Mouse (Mus musculus): ENCODE measurements around the gene Mob3b. TPM values are rescaled to one million over a fixed set of nuclear protein-coding genes. Genes with fewer than 3 reads are reported as not detected.

Mob3b gene
- polyA plus RNA-seq, 2 experiments: 1.4 to 2.6 TPM

DNA sequence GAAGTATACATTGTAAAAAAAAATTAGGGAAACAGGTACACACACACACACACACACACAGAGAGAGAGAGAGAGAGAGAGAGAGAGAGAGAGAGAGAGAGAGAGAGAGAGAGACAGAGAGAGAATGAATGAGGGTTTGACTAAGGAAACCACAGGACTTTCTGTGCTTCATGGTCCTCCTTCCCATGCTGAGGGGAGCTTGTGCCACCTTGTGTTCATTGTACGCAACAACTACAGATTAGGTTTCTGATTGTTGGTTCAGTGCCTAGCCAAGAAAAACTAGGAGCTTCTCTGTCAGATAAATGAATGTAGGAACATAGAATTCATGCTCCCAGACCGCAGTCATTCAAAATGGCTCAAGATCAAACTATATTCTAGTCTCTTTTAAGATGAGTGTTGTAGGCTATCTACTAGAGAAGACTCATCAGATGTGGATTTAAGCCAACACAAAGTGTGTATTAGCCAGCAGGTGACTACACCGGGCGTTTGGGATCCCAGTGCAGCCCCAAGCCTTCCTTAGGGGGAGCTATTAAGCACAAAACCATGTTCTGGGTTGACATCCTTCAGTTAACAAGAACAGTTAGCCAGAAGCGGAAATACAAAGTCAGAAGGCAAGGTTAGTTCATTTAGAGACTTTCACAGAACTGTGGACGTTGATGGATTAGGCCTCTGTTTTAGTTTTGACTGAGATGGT, 235.0 kb downstream of the Mob3b start:
- H3K9ac ChIP-seq (replicated peaks): no peak overlapping the region
- no peaks in the 10 kb centered on the region for H3K4me1 ChIP-seq (replicated peaks; ENCODE audit: control insufficient read depth in 2 of 2, insufficient read depth in 2 of 2, low read length in 1 of 2)
- H3K27ac ChIP-seq: no peak overlapping the region
- H3K36me3 ChIP-seq (replicated peaks; ENCODE audit: control insufficient read depth, insufficient read depth, low read depth): no peaks in the 10 kb centered on the region
- H3K4me3 ChIP-seq (ENCODE audit: insufficient read depth in 1 of 2, low read depth in 2 of 2, low read length in 2 of 2): no peak overlapping the region
- no peak for ATAC-seq (ENCODE audit: insufficient read depth)
- no peak overlapping the region for H3K4me2 ChIP-seq (ENCODE audit: low read depth)
- no peaks in the 10 kb centered on the region for H3K27me3 ChIP-seq (ENCODE audit: control insufficient read depth, insufficient read depth, low read length)
- WGBS (ENCODE audit: insufficient replicate concordance): 50% methylated on average over 6 of the region's 6 CpGs
- H3K9me3 ChIP-seq (ENCODE audit: control insufficient read depth, low read length): no peaks in the 10 kb centered on the region
- peak in 1 of 3 experiments; percentile 19 for DNase-seq (ENCODE audit: low read depth in 3 of 3, low spot score in 3 of 3)
- TF ChIP-seq EP300 (IDR thresholded peaks at IDR 0.05; ENCODE audit: low read depth) (no peak), CTCF (IDR thresholded peaks at IDR 0.05; ENCODE audit: low read depth) (peak; percentile 74)

DNA sequence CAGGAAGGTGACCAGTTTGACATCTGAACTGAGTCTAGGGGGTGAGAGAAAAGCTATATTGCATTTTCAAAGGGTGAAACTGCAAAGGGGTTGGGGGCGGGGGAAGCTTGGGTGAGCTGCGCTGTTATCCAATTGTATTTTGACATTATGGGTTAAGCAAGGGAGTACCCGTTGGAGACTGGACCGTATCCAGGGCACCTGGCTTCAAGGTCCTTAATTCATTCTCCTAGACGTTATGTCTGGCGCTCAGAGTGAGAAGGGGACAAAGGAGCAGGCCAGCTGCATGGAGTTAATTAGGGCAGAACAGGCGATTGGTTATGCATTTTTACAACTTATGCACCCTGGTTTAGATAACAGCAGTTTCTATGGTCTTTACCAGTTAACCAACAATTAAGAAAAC, 239.9 kb downstream of the Mob3b start:
- no peaks in the 10 kb centered on the region for H3K4me1 ChIP-seq (replicated peaks; ENCODE audit: control insufficient read depth in 2 of 2, insufficient read depth in 2 of 2, low read length in 1 of 2)
- 58% methylated on average over 7 of the region's 7 CpGs for WGBS (ENCODE audit: insufficient replicate concordance)
- H3K4me3 ChIP-seq (ENCODE audit: insufficient read depth in 1 of 2, low read depth in 2 of 2, low read length in 2 of 2): no peak overlapping the region
- H3K27me3 ChIP-seq (ENCODE audit: control insufficient read depth, insufficient read depth, low read length): no peaks in the 10 kb centered on the region
- ATAC-seq (ENCODE audit: insufficient read depth) (no peak), DNase-seq (ENCODE audit: low read depth in 3 of 3, low spot score in 3 of 3) (no peak)
- no peaks in the 10 kb centered on the region for H3K9me3 ChIP-seq (ENCODE audit: control insufficient read depth, low read length)
- H3K36me3 ChIP-seq (replicated peaks; ENCODE audit: control insufficient read depth, insufficient read depth, low read depth): no peaks in the 10 kb centered on the region
- H3K27ac ChIP-seq: no peak overlapping the region
- no peak overlapping the region for H3K4me2 ChIP-seq (ENCODE audit: low read depth)
- TF ChIP-seq EP300 (IDR thresholded peaks at IDR 0.05; ENCODE audit: low read depth): no peak
- TF ChIP-seq CTCF (IDR thresholded peaks at IDR 0.05; ENCODE audit: low read depth): no peak
- no peak overlapping the region for H3K9ac ChIP-seq (replicated peaks)

DNA sequence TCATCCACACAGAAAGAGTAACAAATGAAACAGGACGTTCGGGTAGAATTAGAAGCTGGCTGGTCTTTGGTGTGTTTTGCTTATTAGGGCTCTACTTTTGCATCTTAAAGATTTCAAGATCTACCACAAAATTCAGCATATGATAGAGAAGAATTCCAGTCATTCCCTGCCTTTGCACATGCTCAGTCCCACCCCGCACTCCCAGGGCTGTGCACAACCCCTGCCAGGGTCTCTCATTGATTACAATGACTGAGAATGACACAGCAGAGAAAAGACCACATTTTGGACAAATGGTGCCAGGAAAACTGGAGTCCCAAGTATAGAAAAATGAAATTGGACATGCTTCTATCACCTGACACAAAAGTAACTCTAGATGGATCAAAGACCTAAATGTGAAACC, 245.1 kb downstream of the Mob3b start:
- ATAC-seq (ENCODE audit: insufficient read depth) (no peak), DNase-seq (ENCODE audit: low read depth in 3 of 3, low spot score in 3 of 3) (no peak)
- TF ChIP-seq CTCF (IDR thresholded peaks at IDR 0.05; ENCODE audit: low read depth): no peak
- TF ChIP-seq EP300 (IDR thresholded peaks at IDR 0.05; ENCODE audit: low read depth): no peak
- Histone ChIP-seq H3K36me3 (replicated peaks; ENCODE audit: control insufficient read depth, insufficient read depth, low read depth) (no peaks in the 10 kb centered on the region), H3K4me3 (ENCODE audit: insufficient read depth in 1 of 2, low read depth in 2 of 2, low read length in 2 of 2) (no peak overlapping the region), H3K9ac (replicated peaks) (no peak overlapping the region), H3K4me1 (replicated peaks; ENCODE audit: control insufficient read depth in 2 of 2, insufficient read depth in 2 of 2, low read length in 1 of 2) (no peaks in the 10 kb centered on the region), H3K27me3 (ENCODE audit: control insufficient read depth, insufficient read depth, low read length) (no peaks in the 10 kb centered on the region), H3K4me2 (ENCODE audit: low read depth) (no peak overlapping the region), H3K9me3 (ENCODE audit: control insufficient read depth, low read length) (no peaks in the 10 kb centered on the region), H3K27ac (no peak overlapping the region)
- 59% methylated on average over 3 of the region's 3 CpGs for WGBS (ENCODE audit: insufficient replicate concordance)

DNA sequence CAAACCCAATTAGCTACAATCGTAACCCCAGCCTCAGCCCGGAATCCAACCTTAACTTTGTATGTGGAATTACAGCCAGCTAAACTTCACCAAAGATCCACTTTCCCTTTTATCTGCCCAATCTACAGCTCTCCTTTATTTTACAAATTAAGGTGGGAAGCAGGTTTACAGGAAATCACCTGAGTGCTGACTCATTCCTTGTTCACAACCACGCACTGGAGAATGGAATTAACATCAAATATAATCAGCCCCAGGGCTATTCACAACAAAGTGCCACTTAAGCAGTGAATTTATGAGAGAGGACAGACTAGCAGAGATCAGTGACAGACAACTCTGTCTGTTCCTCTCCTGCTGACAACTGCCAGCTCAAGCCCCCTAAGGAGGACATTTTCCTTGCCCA, 245.9 kb downstream of the Mob3b start:
- no peak overlapping the region for H3K4me2 ChIP-seq (ENCODE audit: low read depth)
- 54% methylated on average over 3 of the region's 3 CpGs for WGBS (ENCODE audit: insufficient replicate concordance)

DNA sequence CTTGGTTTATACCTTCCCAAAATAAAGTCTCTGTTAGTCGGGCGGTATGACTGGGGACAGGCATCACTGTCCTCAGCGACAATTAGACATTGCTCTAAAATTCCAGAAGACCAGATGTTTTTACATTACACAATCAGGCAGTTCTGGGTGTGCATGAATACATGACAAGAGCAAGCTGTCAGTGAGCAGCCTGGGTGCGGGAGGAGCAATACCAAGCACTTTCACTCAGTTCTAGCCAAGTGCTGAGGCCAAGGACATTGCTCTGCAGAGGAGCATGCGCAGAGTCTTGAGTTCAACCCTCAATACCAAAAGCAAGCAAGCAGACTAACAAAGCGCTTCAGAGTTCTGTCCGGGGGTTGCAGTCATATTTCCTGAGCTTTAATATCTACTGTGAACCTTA, 249.2 kb downstream of the Mob3b start:
- Histone ChIP-seq H3K4me1 (replicated peaks; ENCODE audit: control insufficient read depth in 2 of 2, insufficient read depth in 2 of 2, low read length in 1 of 2) (no peaks in the 10 kb centered on the region), H3K27me3 (ENCODE audit: control insufficient read depth, insufficient read depth, low read length) (no peaks in the 10 kb centered on the region), H3K36me3 (replicated peaks; ENCODE audit: control insufficient read depth, insufficient read depth, low read depth) (no peaks in the 10 kb centered on the region), H3K9me3 (ENCODE audit: control insufficient read depth, low read length) (no peaks in the 10 kb centered on the region), H3K4me2 (ENCODE audit: low read depth) (no peak overlapping the region), H3K9ac (replicated peaks) (no peak overlapping the region), H3K27ac (no peak overlapping the region), H3K4me3 (ENCODE audit: insufficient read depth in 1 of 2, low read depth in 2 of 2, low read length in 2 of 2) (no peak overlapping the region)
- 76% methylated on average over 7 of the region's 7 CpGs for WGBS (ENCODE audit: insufficient replicate concordance)
- ATAC-seq (ENCODE audit: insufficient read depth) (no peak), DNase-seq (ENCODE audit: low read depth in 3 of 3, low spot score in 3 of 3) (no peak)
- no peak for TF ChIP-seq CTCF (IDR thresholded peaks at IDR 0.05; ENCODE audit: low read depth)
- TF ChIP-seq EP300 (IDR thresholded peaks at IDR 0.05; ENCODE audit: low read depth): no peak

More for the DNA sequence above, 245.9 kb downstream of the Mob3b start:
- ATAC-seq (ENCODE audit: insufficient read depth): no peak
- TF ChIP-seq CTCF (IDR thresholded peaks at IDR 0.05; ENCODE audit: low read depth) (no peak), EP300 (IDR thresholded peaks at IDR 0.05; ENCODE audit: low read depth) (no peak)
- Histone ChIP-seq H3K36me3 (replicated peaks; ENCODE audit: control insufficient read depth, insufficient read depth, low read depth) (no peaks in the 10 kb centered on the region), H3K27me3 (ENCODE audit: control insufficient read depth, insufficient read depth, low read length) (no peaks in the 10 kb centered on the region), H3K9me3 (ENCODE audit: control insufficient read depth, low read length) (no peaks in the 10 kb centered on the region), H3K4me1 (replicated peaks; ENCODE audit: control insufficient read depth in 2 of 2, insufficient read depth in 2 of 2, low read length in 1 of 2) (no peaks in the 10 kb centered on the region), H3K27ac (no peak overlapping the region), H3K9ac (replicated peaks) (no peak overlapping the region), H3K4me3 (ENCODE audit: insufficient read depth in 1 of 2, low read depth in 2 of 2, low read length in 2 of 2) (no peak overlapping the region)
- DNase-seq (ENCODE audit: low read depth in 3 of 3, low spot score in 3 of 3): no peak
